Mouse (Mus musculus) erythroblast, embryonic 14.5 days (primary cell): ENCODE data around the gene Stat6. TPM values are rescaled to one million over a fixed set of nuclear protein-coding genes. Genes with fewer than 3 reads are reported as not detected.
A peak's percentile ranks its signal among the peaks of the same experiment; 100 is the strongest.
"Not testable (repeated sequence)": the region's sequence is repeated elsewhere in the genome, so short reads cannot be mapped to it uniquely, and the experiment has no call there.

Experiments
- H3K27me3 ChIP-seq: 2 replicates; pipeline ENCODE4 v1.6.1; 2012; ENCODE audit warnings: inconsistent platforms; ENCODE audit not compliant: control insufficient read depth
- H3K36me3 ChIP-seq: 2 replicates; pipeline ENCODE4 v1.6.1; 2012; ENCODE audit warnings: mild to moderate bottlenecking, inconsistent platforms; ENCODE audit not compliant: control insufficient read depth
- H3K4me1 ChIP-seq: 2 replicates; pipeline ENCODE4 v1.6.1; 2012; ENCODE audit warnings: inconsistent platforms; ENCODE audit not compliant: control insufficient read depth
- H3K4me3 ChIP-seq: replicated peaks from 2 replicates; pipeline ENCODE3; 2012; ENCODE audit warnings: moderate library complexity, mild to moderate bottlenecking, inconsistent platforms
- H3K9me3 ChIP-seq: 2 replicates; pipeline ENCODE4 v1.6.1; 2012; ENCODE audit warnings: low read length, inconsistent platforms, mixed read lengths; ENCODE audit not compliant: control insufficient read depth
- GATA1 ChIP-seq: IDR thresholded peaks from 2 replicates; pipeline ENCODE4 v1.6.1; 2012; ENCODE audit warnings: low read length, inconsistent platforms, mixed read lengths
- TAL1 ChIP-seq: IDR thresholded peaks from 3 replicates; pipeline ENCODE4 v1.6.1; 2012; ENCODE audit warnings: low read length, inconsistent platforms, mixed read lengths
- polyA plus RNA-seq: library from polyadenylated mRNA; stranded (reverse); fragments of >175 nt; gene quantifications from 2 replicates; pipeline ENCODE4 v1.2.3, GENCODE M21; 2012

Gene Stat6
- polyA plus RNA-seq, 1 experiment, result 1.2 TPM

- TF ChIP-seq TAL1 (no peak), GATA1 (no peak)
- no peaks in the 10 kb centered on the region for H3K36me3 ChIP-seq
- H3K27me3 ChIP-seq, result no peaks in the 10 kb centered on the region
- no peak overlapping the region for H3K4me3 ChIP-seq
- no peaks in the 10 kb centered on the region for H3K9me3 ChIP-seq
- H3K4me1 ChIP-seq, result no peaks in the 10 kb centered on the region
Measured at GRCm38 (mm10) chr10:127632668-127633271, 10.0 kb upstream of the Stat6 start.

- Histone ChIP-seq H3K9me3 (no peaks in the 10 kb centered on the region), H3K4me1 (peaks cover 35% of the 10 kb centered on the region), H3K36me3 (peaks cover 3% of the 10 kb centered on the region), H3K4me3 (no peak overlapping the region), H3K27me3 (peaks cover 2% of the 10 kb centered on the region)
- no peak for TF ChIP-seq GATA1
- no peak for TF ChIP-seq TAL1
Measured at GRCm38 (mm10) chr10:127640421-127640820, 2.4 kb upstream of the Stat6 start.

- no peaks in the 10 kb centered on the region for H3K9me3 ChIP-seq
- H3K4me3 ChIP-seq, result peak overlapping the region; percentile 75
- H3K36me3 ChIP-seq, result peaks cover 10% of the 10 kb centered on the region
- TF ChIP-seq GATA1 (no peak), TAL1 (no peak)
- peaks cover 35% of the 10 kb centered on the region for H3K4me1 ChIP-seq
- peaks cover 2% of the 10 kb centered on the region for H3K27me3 ChIP-seq
Measured at GRCm38 (mm10) chr10:127641861-127642771, 670 bp upstream of the Stat6 start.

- Histone ChIP-seq H3K27me3 (peaks cover 2% of the 10 kb centered on the region), H3K4me3 (peak overlapping the region; percentile 75), H3K36me3 (peaks cover 19% of the 10 kb centered on the region), H3K4me1 (peaks cover 35% of the 10 kb centered on the region), H3K9me3 (no peaks in the 10 kb centered on the region)
- TF ChIP-seq GATA1, result no peak
- TF ChIP-seq TAL1, result no peak
Measured at GRCm38 (mm10) chr10:127643553-127644238, 910 bp downstream of the Stat6 start.

- peaks cover 23% of the 10 kb centered on the region for H3K36me3 ChIP-seq
- peaks cover 35% of the 10 kb centered on the region for H3K4me1 ChIP-seq
- TF ChIP-seq GATA1, result no peak
- TF ChIP-seq TAL1, result no peak
- H3K4me3 ChIP-seq, result no peak overlapping the region
- no peaks in the 10 kb centered on the region for H3K27me3 ChIP-seq
- no peaks in the 10 kb centered on the region for H3K9me3 ChIP-seq
Measured at GRCm38 (mm10) chr10:127645791-127646190, 3.0 kb downstream of the Stat6 start.

GRCm38 (mm10) chr10:127652906-127653638 is 10.3 kb downstream of the Stat6 start:
- H3K4me1 ChIP-seq, result peaks cover 1% of the 10 kb centered on the region; the same call in 1 of the 2 replicates
- no peaks in the 10 kb centered on the region for H3K27me3 ChIP-seq
- H3K4me3 ChIP-seq, result no peak overlapping the region
- peaks cover 65% of the 10 kb centered on the region for H3K36me3 ChIP-seq
- TF ChIP-seq TAL1 (no peak), GATA1 (no peak)
- H3K9me3 ChIP-seq, result no peaks in the 10 kb centered on the region

- no peaks in the 10 kb centered on the region for H3K27me3 ChIP-seq
- TF ChIP-seq GATA1 (no peak), TAL1 (no peak)
- H3K4me3 ChIP-seq, result no peak overlapping the region
- H3K36me3 ChIP-seq, result peaks cover 76% of the 10 kb centered on the region
- H3K4me1 ChIP-seq, result peaks cover 2% of the 10 kb centered on the region; the same call in 1 of the 2 replicates
- H3K9me3 ChIP-seq, result no peaks in the 10 kb centered on the region
Measured at GRCm38 (mm10) chr10:127654970-127655579, 12.3 kb downstream of the Stat6 start.

GRCm38 (mm10) chr10:127657617-127658016 is 14.8 kb downstream of the Stat6 start:
- not testable (repeated sequence) for H3K4me3 ChIP-seq, H3K9me3 ChIP-seq
- Histone ChIP-seq H3K4me1 (peaks cover 13% of the 10 kb centered on the region), H3K36me3 (peaks cover 54% of the 10 kb centered on the region), H3K27me3 (peaks cover 12% of the 10 kb centered on the region)
